Mouse (Mus musculus) stomach, embryonic 14.5 days (tissue): Measurements from ENCODE around the gene Acads. TPM values are rescaled to one million over a fixed set of nuclear protein-coding genes. Genes with fewer than 3 reads are reported as not detected.

Experiments used
- ATAC-seq: fragments of 200-750 bp; cut with Nextera tagmentation; 2 replicates; pipeline ENCODE4 v1.8.0; 2017; ENCODE audit warnings: low read depth, moderate TSS enrichment; ENCODE audit not compliant: insufficient number of reproducible peaks, insufficient read depth, low FRiP score
- H3K27ac ChIP-seq: fragments of 300-500 bp; sonication (generic); 2 replicates; pipeline ENCODE4 v1.5.1; 2014; ENCODE audit warnings: mild to moderate bottlenecking, low read length, moderate library complexity, mixed read lengths
- H3K27me3 ChIP-seq: fragments of 300-500 bp; sonication (generic); 2 replicates; pipeline ENCODE4 v1.6.1; 2014; ENCODE audit warnings: low read length, control low read depth, mixed read lengths; ENCODE audit not compliant: control insufficient read depth, insufficient read depth
- H3K36me3 ChIP-seq: fragments of 300-500 bp; sonication (generic); 2 replicates; pipeline ENCODE4 v1.6.1; 2014; ENCODE audit warnings: mild to moderate bottlenecking, control low read depth, low read length, moderate library complexity, mixed read lengths; ENCODE audit not compliant: control insufficient read depth, insufficient read depth
- H3K4me1 ChIP-seq: fragments of 300-500 bp; sonication (generic); 2 replicates; pipeline ENCODE4 v1.6.1; 2014; ENCODE audit warnings: low read length, control low read depth, mixed read lengths; ENCODE audit not compliant: control insufficient read depth, insufficient read depth
- H3K4me2 ChIP-seq: fragments of 300-500 bp; sonication (generic); replicated peaks from 2 replicates; pipeline ENCODE4 v1.6.1; 2014; ENCODE audit warnings: low read depth, low read length, control low read depth
- H3K4me3 ChIP-seq: fragments of 300-500 bp; sonication (generic); 2 replicates; pipeline ENCODE4 v1.5.1; 2014; ENCODE audit warnings: low read depth, low read length, control low read depth
- H3K9ac ChIP-seq: fragments of 300-500 bp; sonication (generic); replicated peaks from 2 replicates; pipeline ENCODE4 v1.6.1; 2014; ENCODE audit warnings: low read depth, mild to moderate bottlenecking, control low read depth, low read length, moderate library complexity, mixed read lengths
- H3K9me3 ChIP-seq: fragments of 300-500 bp; sonication (generic); 2 replicates; pipeline ENCODE4 v1.6.1; 2016; ENCODE audit warnings: low read depth, low read length, control low read depth; ENCODE audit not compliant: control insufficient read depth
- WGBS: fragments of 180-500 bp; shearing (Covaris S2); extraction: QIAGEN DNeasy Blood & Tissue Kit; methylation state at CpG from one replicate; pipeline ENCODE4 v1.1.7; 2014; 5-methylcytosine and 5-hydroxymethylcytosine counted together
- polyA plus RNA-seq: library from polyadenylated mRNA; unstranded; fragments of >200 nt; fragmentation: Nextera tagmentation; extraction: Ambion mirVana; gene quantifications from 2 replicates; pipeline ENCODE4 v1.2.1, GENCODE M21; 2014

The Acads gene
- polyA plus RNA-seq, 1 experiment from 2014 or later, result 38.5 TPM

- no peak overlapping the region for H3K9ac ChIP-seq
- H3K4me1 ChIP-seq, result no peaks in the 10 kb centered on the region
- no peaks in the 10 kb centered on the region for H3K9me3 ChIP-seq
- ATAC-seq, result no peak
- H3K4me3 ChIP-seq, result no peak overlapping the region
- H3K27me3 ChIP-seq, result no peaks in the 10 kb centered on the region
- WGBS, result 78% methylated on average over 6 of the region's 6 CpGs
- H3K27ac ChIP-seq, result no peak overlapping the region
- no peak overlapping the region for H3K4me2 ChIP-seq
- peaks cover 45% of the 10 kb centered on the region for H3K36me3 ChIP-seq
These were observed 18.7 kb downstream of the Acads start for GRCm38 (mm10) chr5:115100473-115100872.

GRCm38 (mm10) chr5:115099991-115100390 lies 19.2 kb downstream of the Acads start:
- no peak for ATAC-seq
- peaks cover 50% of the 10 kb centered on the region for H3K36me3 ChIP-seq

GRCm38 (mm10) chr5:115099530-115099929 lies 19.6 kb downstream of the Acads start:
- Histone ChIP-seq H3K9me3 (no peaks in the 10 kb centered on the region), H3K4me2 (no peak overlapping the region), H3K9ac (no peak overlapping the region), H3K36me3 (peaks cover 52% of the 10 kb centered on the region), H3K4me3 (no peak overlapping the region), H3K4me1 (no peaks in the 10 kb centered on the region), H3K27ac (no peak overlapping the region), H3K27me3 (no peaks in the 10 kb centered on the region)
- WGBS, result 84% methylated on average over 5 of the region's 5 CpGs
- ATAC-seq, result no peak

More at GRCm38 (mm10) chr5:115099991-115100390, 19.2 kb downstream of the Acads start:
- Histone ChIP-seq H3K4me2 (no peak overlapping the region), H3K9me3 (no peaks in the 10 kb centered on the region), H3K4me1 (no peaks in the 10 kb centered on the region), H3K27me3 (no peaks in the 10 kb centered on the region), H3K4me3 (no peak overlapping the region), H3K9ac (no peak overlapping the region), H3K27ac (no peak overlapping the region)
- WGBS, result 81% methylated on average over 9 of the region's 9 CpGs

GRCm38 (mm10) chr5:115098195-115098594 lies 21.0 kb downstream of the Acads start, which contains the start of gene Gm10401:
Gene Gm10401, minus strand, starts transcription at chr5:115098295.
- Histone ChIP-seq H3K36me3 (peaks cover 56% of the 10 kb centered on the region), H3K9ac (no peak within 1 kb of the TSS), H3K4me2 (no peak within 1 kb of the TSS), H3K4me3 (no peak within 1 kb of the TSS), H3K27ac (no peak within 1 kb of the TSS), H3K4me1 (no peaks in the 10 kb centered on the region), H3K27me3 (no peaks in the 10 kb centered on the region), H3K9me3 (no peaks in the 10 kb centered on the region)
- WGBS, result 93% methylated on average over 8 of the region's 8 CpGs
- no peak for ATAC-seq

GRCm38 (mm10) chr5:115091776-115092175 lies 27.4 kb downstream of the Acads start:
- Histone ChIP-seq H3K4me1 (no peaks in the 10 kb centered on the region), H3K27me3 (no peaks in the 10 kb centered on the region), H3K4me3 (no peak overlapping the region), H3K4me2 (no peak overlapping the region), H3K27ac (no peak overlapping the region), H3K36me3 (peaks cover 67% of the 10 kb centered on the region), H3K9ac (no peak overlapping the region), H3K9me3 (no peaks in the 10 kb centered on the region)
- WGBS, result 92% methylated on average over 6 of the region's 6 CpGs
- ATAC-seq, result no peak

GRCm38 (mm10) chr5:115091015-115091414 lies 28.1 kb downstream of the Acads start:
- Histone ChIP-seq H3K9ac (no peak overlapping the region), H3K27ac (no peak overlapping the region), H3K36me3 (peaks cover 65% of the 10 kb centered on the region), H3K4me1 (no peaks in the 10 kb centered on the region), H3K9me3 (no peaks in the 10 kb centered on the region), H3K4me2 (no peak overlapping the region), H3K27me3 (no peaks in the 10 kb centered on the region), H3K4me3 (no peak overlapping the region)
- 79% methylated on average over 3 of the region's 3 CpGs for WGBS
- no peak for ATAC-seq

GRCm38 (mm10) chr5:115089592-115090268 lies 29.4 kb downstream of the Acads start:
- ATAC-seq, result no peak
- 96% methylated on average over 5 of the region's 5 CpGs for WGBS
- Histone ChIP-seq H3K4me2 (no peak overlapping the region), H3K4me1 (no peaks in the 10 kb centered on the region), H3K27me3 (no peaks in the 10 kb centered on the region), H3K4me3 (no peak overlapping the region), H3K9ac (no peak overlapping the region), H3K36me3 (peaks cover 59% of the 10 kb centered on the region), H3K27ac (no peak overlapping the region), H3K9me3 (no peaks in the 10 kb centered on the region)

GRCm38 (mm10) chr5:115085675-115086074 lies 33.5 kb downstream of the Acads start:
- Histone ChIP-seq H3K9ac (no peak overlapping the region), H3K27ac (no peak overlapping the region), H3K27me3 (no peaks in the 10 kb centered on the region), H3K9me3 (no peaks in the 10 kb centered on the region), H3K4me1 (no peaks in the 10 kb centered on the region), H3K4me2 (no peak overlapping the region), H3K36me3 (peaks cover 70% of the 10 kb centered on the region), H3K4me3 (no peak overlapping the region)
- 98% methylated on average over 2 of the region's 2 CpGs for WGBS
- ATAC-seq, result no peak

- 91% methylated on average over 6 of the region's 6 CpGs for WGBS
- peaks cover 52% of the 10 kb centered on the region for H3K36me3 ChIP-seq
- ATAC-seq, result no peak
These were observed 35.7 kb downstream of the Acads start for GRCm38 (mm10) chr5:115083492-115083891.

More at GRCm38 (mm10) chr5:115083492-115083891, 35.7 kb downstream of the Acads start:
- H3K27me3 ChIP-seq, result no peaks in the 10 kb centered on the region
- H3K4me1 ChIP-seq, result no peaks in the 10 kb centered on the region
- no peak overlapping the region for H3K4me3 ChIP-seq
- no peak overlapping the region for H3K27ac ChIP-seq
- H3K4me2 ChIP-seq, result no peak overlapping the region
- no peak overlapping the region for H3K9ac ChIP-seq
- H3K9me3 ChIP-seq, result no peaks in the 10 kb centered on the region
